Mouse (Mus musculus) testis, adult 2 months (tissue): Measurements from ENCODE around the gene Dnaic2.

ENCODE experiments used
- CTCF ChIP-seq: fragments of 200-500 bp; IDR thresholded peaks from 2 replicates; pipeline ENCODE4 v1.5.1; 2012; ENCODE audit warnings: low read depth, mild to moderate bottlenecking, inconsistent platforms, low read length, moderate library complexity; ENCODE audit not compliant: control insufficient read depth, insufficient read depth, insufficient replicate concordance
- POLR2A ChIP-seq: fragments of 200-500 bp; IDR thresholded peaks from 2 replicates; pipeline ENCODE4 v1.6.1; 2012; ENCODE audit warnings: low read depth, mild to moderate bottlenecking, inconsistent platforms, low read length, moderate library complexity; ENCODE audit not compliant: control insufficient read depth

- TF ChIP-seq CTCF = no peak
- TF ChIP-seq POLR2A = no peak
Observed at GRCm38 (mm10) chr11:114790171-114790570, 63.0 kb downstream of the Dnaic2 start.
